Comparison of ENCODE assay signal across 25 mouse cellular contexts in the genomic region with DNA sequence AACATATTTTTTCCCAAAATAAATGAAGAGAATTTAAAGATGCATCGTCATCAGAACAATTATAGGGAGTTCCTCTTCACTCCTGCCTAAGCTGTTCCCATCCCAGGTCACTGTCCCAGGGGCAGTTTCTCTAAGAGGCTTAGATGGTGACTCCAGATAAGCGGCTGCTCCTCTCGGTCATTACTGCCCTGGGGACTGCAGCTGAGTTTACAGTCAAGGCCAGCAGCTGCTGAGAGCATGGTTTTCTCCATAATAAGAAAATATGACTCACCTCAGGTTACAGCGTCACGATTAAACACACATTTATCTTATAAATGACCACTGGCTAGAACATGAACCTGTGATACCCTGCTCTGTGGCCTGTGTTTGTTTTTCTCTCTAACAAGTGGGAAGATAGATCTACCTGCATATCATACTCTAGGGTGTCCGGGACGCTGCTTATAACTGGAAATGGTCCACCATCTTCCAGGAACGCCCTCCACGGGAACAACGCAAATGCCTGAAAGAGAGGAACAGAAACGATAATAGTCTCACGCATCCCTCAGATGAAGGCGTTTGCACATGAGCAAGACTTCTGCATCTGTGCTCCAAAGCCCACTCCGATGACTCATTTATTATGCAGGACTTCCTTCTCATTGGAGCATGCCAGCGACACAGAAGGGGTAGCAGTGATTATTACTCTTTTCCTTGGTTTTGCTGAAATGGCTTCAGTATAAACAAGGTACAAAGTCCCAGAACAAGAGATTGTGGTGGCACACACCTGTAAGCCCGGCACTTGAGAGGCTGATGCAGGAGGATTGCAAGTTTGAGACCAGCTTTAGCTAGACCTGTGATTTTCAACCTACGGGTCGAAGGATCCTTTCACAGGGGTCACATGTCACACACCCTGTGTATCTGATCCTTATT.
A peak's percentile ranks its signal among the peaks of the same experiment; 100 is the strongest.
DNase-seq lines count a peak whose midpoint lies in the region; ATAC-seq and TF ChIP-seq lines count a peak whose summit lies in the region.
"Had no signal": no experiment of that assay in that cellular context is flagged by ENCODE, and none has a peak within 500 bp of the region (broad histone marks: within the 10 kb centered on the region; RNA-seq: fewer than 3 reads in every experiment).

No protein-coding gene starts in this region.

- H3K9me3 ChIP-seq in hindbrain, embryonic 16.5 days (ENCODE audit: control insufficient read depth, low read length): no peaks in the 10 kb centered on the region
- H3K9me3 ChIP-seq: forebrain, embryonic 15.5 days; limb, embryonic 12.5 days; midbrain, embryonic 10.5 days had no signal

- H3K27me3 ChIP-seq in myocyte (ENCODE audit: control insufficient read depth, insufficient read depth, insufficient read length): no peaks in the 10 kb centered on the region
- H3K27me3 ChIP-seq in hindbrain, embryonic 16.5 days (replicated peaks; ENCODE audit: control insufficient read depth, insufficient read depth, low read length): no peaks in the 10 kb centered on the region
- H3K27me3 ChIP-seq: forebrain, embryonic 15.5 days; hindbrain, embryonic 13.5 days; limb, embryonic 12.5 days had no signal

- H3K4me3 ChIP-seq in myocyte: no peak overlapping the region
- H3K4me3 ChIP-seq in hindbrain, embryonic 16.5 days (ENCODE audit: low read length): no peak overlapping the region
- H3K4me3 ChIP-seq: forebrain, embryonic 15.5 days; hindbrain, embryonic 13.5 days; limb, embryonic 12.5 days; midbrain, embryonic 10.5 days had no signal

- H3K27ac ChIP-seq in hindbrain, embryonic 16.5 days (ENCODE audit: low read depth, low read length): no peak overlapping the region
- H3K27ac ChIP-seq: forebrain, embryonic 15.5 days; hindbrain, embryonic 13.5 days; limb, embryonic 12.5 days; macrophage; midbrain, embryonic 10.5 days had no signal

- no peaks in the 10 kb centered on the region for H3K79me2 ChIP-seq in myocyte (ENCODE audit: control insufficient read depth, insufficient read depth)

- no peak for TF ChIP-seq POLR2A in myocyte (IDR thresholded peaks at IDR 0.05; ENCODE audit: insufficient read length, low read depth)

- intact Hi-C loops in heart, postnatal 10 days (cut with DNase I): no loop called here

- no peak overlapping the region for H3ac ChIP-seq in myocyte (ENCODE audit: control insufficient read depth, insufficient read length)

- peak; percentile 51 to 76 for DNase-seq in adrenal gland, adult (ENCODE audit: inconsistent age in 2 of 2, low spot score in 1 of 2)
- DNase-seq in adrenal gland, postnatal 4 days (ENCODE audit: low spot score in 2 of 2): no peak
- peak; percentile 68 for DNase-seq in 3T3-L1 (ENCODE audit: low read depth, low spot score)
- DNase-seq in brain, adult 2 months (ENCODE audit: low read depth, low spot score): peak; percentile 47
- no peak for DNase-seq in heart, postnatal 10 days
- DNase-seq in heart, adult 11 months: no peak
- DNase-seq: cerebellum, adult 8-10 months; cerebellum, postnatal 36 days; gastrocnemius, postnatal 25 days; heart, postnatal 36 days; kidney, adult 9 months; kidney, postnatal 14 days; layer of hippocampus, postnatal 36 days; liver, postnatal 0 days; right cerebral cortex, adult 18-20 months had no signal

- ATAC-seq in hindbrain, embryonic 16.5 days: no peak
- ATAC-seq: forebrain, embryonic 15.5 days; inflammation-experienced regulatory T-cells, adult 6 months; lung, postnatal 0 days had no signal

- H3K9ac ChIP-seq in hindbrain, embryonic 16.5 days (ENCODE audit: low read depth, low read length): no peak overlapping the region
- H3K9ac ChIP-seq: forebrain, embryonic 15.5 days; hindbrain, embryonic 13.5 days; limb, embryonic 12.5 days; liver, postnatal 0 days had no signal

- WGBS in hindbrain, embryonic 16.5 days: 87% methylated on average over 18 of the region's 18 CpGs

- no peaks in the 10 kb centered on the region for H3K4me1 ChIP-seq in hindbrain, embryonic 16.5 days (ENCODE audit: control insufficient read depth, insufficient read depth, low read depth, low read length)
- H3K4me1 ChIP-seq: forebrain, embryonic 15.5 days; hindbrain, embryonic 13.5 days had no signal

- peak overlapping the region; percentile 73 for H3K4me2 ChIP-seq in myocyte (ENCODE audit: low read depth)
- no peak overlapping the region for H3K4me2 ChIP-seq in hindbrain, embryonic 16.5 days (ENCODE audit: low read length)
- H3K4me2 ChIP-seq: forebrain, embryonic 15.5 days; hindbrain, embryonic 13.5 days; limb, embryonic 12.5 days; liver, embryonic 11.5 days had no signal

- no peaks in the 10 kb centered on the region for H3K36me3 ChIP-seq in myocyte (ENCODE audit: control insufficient read depth, insufficient read depth)
- H3K36me3 ChIP-seq in hindbrain, embryonic 16.5 days (ENCODE audit: control insufficient read depth, insufficient read depth, low read length): no peaks in the 10 kb centered on the region
- H3K36me3 ChIP-seq: forebrain, embryonic 15.5 days; hindbrain, embryonic 13.5 days; limb, embryonic 12.5 days; midbrain, embryonic 10.5 days had no signal

TF ChIP-seq in myocyte, 11 proteins besides CTCF, POLR2A, EP300 and RAD21:
- TF ChIP-seq CEBPB (IDR thresholded peaks at IDR 0.05; ENCODE audit: insufficient read depth, poor library complexity, severe bottlenecking) (no peak), TCF12 (IDR thresholded peaks at IDR 0.05; ENCODE audit: insufficient read depth, poor library complexity, severe bottlenecking) (peak; percentile 12), MAX (IDR thresholded peaks at IDR 0.05; ENCODE audit: low read depth) (no peak), REST (IDR thresholded peaks at IDR 0.05; ENCODE audit: insufficient read depth, insufficient read length) (no peak), USF1 (IDR thresholded peaks at IDR 0.05; ENCODE audit: low read depth) (no peak), MYOG (IDR thresholded peaks at IDR 0.05; ENCODE audit: control insufficient read depth in 1 of 3, insufficient read depth in 1 of 3, insufficient read length in 2 of 3, low read depth in 2 of 3) (peak in 2 of 3 experiments; percentile 56 to 73), E2F4 (IDR thresholded peaks at IDR 0.05; ENCODE audit: insufficient read depth) (no peak), POLR2AphosphoS2 (IDR thresholded peaks at IDR 0.05; ENCODE audit: insufficient read length, low read depth) (no peak), MYOD1 (IDR thresholded peaks at IDR 0.05; ENCODE audit: control insufficient read depth in 1 of 3, insufficient read length in 2 of 3, low read depth in 2 of 3) (peak; percentile 65 to 88 (median 67)), SRF (IDR thresholded peaks at IDR 0.05; ENCODE audit: control insufficient read depth, insufficient read length, low read depth) (no peak), TCF3 (IDR thresholded peaks at IDR 0.05; ENCODE audit: insufficient read length, low read depth) (no peak)

Comparison
In these comparisons a context has a peak if more than half of its experiments do, and no peak if none do; other contexts are left out.
1. DNase-seq: peak in adrenal gland, adult (2 of 2), 3T3-L1 (single experiment) and brain, adult 2 months (single experiment); none in adrenal gland, postnatal 4 days (0 of 2), heart, postnatal 10 days (0 of 2) and heart, adult 11 months (single experiment).